Mouse (Mus musculus) right cerebral cortex, postnatal 4 days (tissue): ENCODE data around the gene Plin3.

Experiments used
- DNase-seq: peaks from one replicate; pipeline ENCODE4 v3.0.0-alpha.2; 2022

The Plin3 gene

GRCm38 (mm10) chr17:56233818-56234469 lies 58.7 kb downstream of the Plin3 start:
- DNase-seq, result peak; percentile 86

- DNase-seq, result no peak
Observed at GRCm38 (mm10) chr17:56233389-56233788, 59.3 kb downstream of the Plin3 start.

GRCm38 (mm10) chr17:56229943-56230342 lies 62.7 kb downstream of the Plin3 start:
- peak; percentile 50 for DNase-seq
